17 mouse cellular contexts compared by ENCODE assay signal in genomic region chr5:29636298-29636697, GRCm38 (mm10).
DNase-seq lines count a peak whose midpoint lies in the region; ATAC-seq and TF ChIP-seq lines count a peak whose summit lies in the region.
"Had no signal": no experiment of that assay in that cellular context is flagged by ENCODE, and none has a peak within 500 bp of the region (broad histone marks: within the 10 kb centered on the region; RNA-seq: fewer than 3 reads in every experiment).

No protein-coding gene starts in this region.

- no peaks in the 10 kb centered on the region for H3K79me2 ChIP-seq in myocyte (ENCODE audit: control insufficient read depth, insufficient read depth)

- peaks cover 61% of the 10 kb centered on the region for H3K36me3 ChIP-seq in liver, embryonic 13.5 days
- peaks cover 58% of the 10 kb centered on the region for H3K36me3 ChIP-seq in myocyte (ENCODE audit: control insufficient read depth, insufficient read depth)
- peaks cover 84% of the 10 kb centered on the region for H3K36me3 ChIP-seq in hindbrain, embryonic 14.5 days (replicated peaks; ENCODE audit: control insufficient read depth, insufficient read depth)

- H3K27me3 ChIP-seq in cerebellum, adult 2 months (ENCODE audit: control insufficient read depth, insufficient read depth, low read length), result no peaks in the 10 kb centered on the region
- no peaks in the 10 kb centered on the region for H3K27me3 ChIP-seq in liver, embryonic 13.5 days
- no peaks in the 10 kb centered on the region for H3K27me3 ChIP-seq in myocyte (ENCODE audit: control insufficient read depth, insufficient read depth, insufficient read length)
- no peaks in the 10 kb centered on the region for H3K27me3 ChIP-seq in hindbrain, embryonic 14.5 days (ENCODE audit: control insufficient read depth, insufficient read depth, low read length)
- H3K27me3 ChIP-seq: kidney, embryonic 15.5 days had no signal

- TF ChIP-seq CTCF in cerebellum, adult 2 months (IDR thresholded peaks at IDR 0.05; ENCODE audit: borderline replicate concordance, insufficient read depth, low read depth, low read length), result no peak

- no peak overlapping the region for H3K4me3 ChIP-seq in cerebellum, adult 2 months (replicated peaks; ENCODE audit: insufficient read depth, low read depth, low read length)
- H3K4me3 ChIP-seq in liver, embryonic 13.5 days (replicated peaks), result no peak overlapping the region
- no peak overlapping the region for H3K4me3 ChIP-seq in myocyte
- H3K4me3 ChIP-seq in hindbrain, embryonic 14.5 days (replicated peaks; ENCODE audit: low read length), result no peak overlapping the region
- H3K4me3 ChIP-seq: forebrain, embryonic 10.5 days; kidney, embryonic 15.5 days had no signal

- peak overlapping the region; percentile 21; the same call in 1 of the 2 replicates for H3K27ac ChIP-seq in cerebellum, adult 2 months (ENCODE audit: insufficient read depth, low read length)
- peak overlapping the region; percentile 58; the same call in 1 of the 2 replicates for H3K27ac ChIP-seq in liver, embryonic 13.5 days
- H3K27ac ChIP-seq in hindbrain, embryonic 14.5 days, result no peak overlapping the region
- H3K27ac ChIP-seq: forebrain, embryonic 10.5 days; kidney, embryonic 15.5 days had no signal

- no peak for DNase-seq in cerebellum, adult 2 months
- DNase-seq in cerebellum, adult 18-20 months, result no peak
- DNase-seq in c-Kit-positive CD71-positive TER-119-negative erythroid progenitor cells, embryonic 14.5 days (ENCODE audit: low read depth), result peak; percentile 50
- DNase-seq in liver, embryonic 13.5 days, result peak; percentile 35
- no peak for DNase-seq in right cerebral cortex, postnatal 14 days
- no peak for DNase-seq in hindbrain, embryonic 14.5 days (ENCODE audit: low spot score)
- DNase-seq in right cerebral cortex, postnatal 25 days, result no peak
- DNase-seq: adrenal gland, postnatal 36 days; cerebellum, postnatal 10 days; heart, postnatal 4 days; midbrain, embryonic 14.5 days had no signal

- no peak for TF ChIP-seq POLR2A in cerebellum, adult 2 months (IDR thresholded peaks at IDR 0.05; ENCODE audit: borderline replicate concordance, insufficient read depth, low read length)
- TF ChIP-seq POLR2A in myocyte (IDR thresholded peaks at IDR 0.05; ENCODE audit: insufficient read length, low read depth), result no peak

- no peak overlapping the region for H3ac ChIP-seq in myocyte (ENCODE audit: control insufficient read depth, insufficient read length)

- no peaks in the 10 kb centered on the region for H3K9me3 ChIP-seq in liver, embryonic 13.5 days (replicated peaks)
- no peaks in the 10 kb centered on the region for H3K9me3 ChIP-seq in hindbrain, embryonic 14.5 days (ENCODE audit: control insufficient read depth, low read length)
- H3K9me3 ChIP-seq: forebrain, embryonic 10.5 days; G1E; kidney, embryonic 15.5 days had no signal

- no peak overlapping the region; the same call in 1 of the 2 replicates for H3K4me2 ChIP-seq in liver, embryonic 13.5 days
- peak overlapping the region; percentile 22 for H3K4me2 ChIP-seq in myocyte (ENCODE audit: low read depth)
- H3K4me2 ChIP-seq in hindbrain, embryonic 14.5 days (replicated peaks), result no peak overlapping the region
- H3K4me2 ChIP-seq: kidney, embryonic 15.5 days had no signal

- ATAC-seq in liver, embryonic 13.5 days (ENCODE audit: low read depth), result peak; percentile 77
- no peak for ATAC-seq in hindbrain, embryonic 14.5 days (ENCODE audit: low FRiP score)
- ATAC-seq: hindbrain, embryonic 16.5 days; intestine, embryonic 16.5 days had no signal

- H3K9ac ChIP-seq in liver, embryonic 13.5 days, result peak overlapping the region; percentile 46
- no peak overlapping the region for H3K9ac ChIP-seq in hindbrain, embryonic 14.5 days
- H3K9ac ChIP-seq: kidney, embryonic 15.5 days had no signal

- no peaks in the 10 kb centered on the region for H3K4me1 ChIP-seq in cerebellum, adult 2 months (ENCODE audit: control insufficient read depth, insufficient read depth, low read length)
- H3K4me1 ChIP-seq in liver, embryonic 13.5 days (replicated peaks), result peaks cover 11% of the 10 kb centered on the region
- no peaks in the 10 kb centered on the region for H3K4me1 ChIP-seq in hindbrain, embryonic 14.5 days (replicated peaks; ENCODE audit: control insufficient read depth, insufficient read depth, low read length)
- H3K4me1 ChIP-seq: forebrain, embryonic 10.5 days; kidney, embryonic 15.5 days had no signal

TF ChIP-seq in myocyte, 11 proteins besides CTCF, POLR2A, EP300 and RAD21:
- no peak for TF ChIP-seq USF1 (IDR thresholded peaks at IDR 0.05; ENCODE audit: low read depth)
- TF ChIP-seq TCF3 (IDR thresholded peaks at IDR 0.05; ENCODE audit: insufficient read length, low read depth), result peak; percentile 21
- no peak for TF ChIP-seq REST (IDR thresholded peaks at IDR 0.05; ENCODE audit: insufficient read depth, insufficient read length)
- TF ChIP-seq TCF12 (IDR thresholded peaks at IDR 0.05; ENCODE audit: insufficient read depth, poor library complexity, severe bottlenecking), result no peak
- TF ChIP-seq MYOD1 (IDR thresholded peaks at IDR 0.05; ENCODE audit: control insufficient read depth in 1 of 3, insufficient read length in 2 of 3, low read depth in 2 of 3), result peak; percentile 91 to 97 (median 95)

Comparison
In these comparisons a context has a peak if more than half of its experiments do, and no peak if none do; other contexts are left out.
1. DNase-seq: peak in c-Kit-positive CD71-positive TER-119-negative erythroid progenitor cells, embryonic 14.5 days (single experiment) and liver, embryonic 13.5 days (single experiment); none in cerebellum, adult 2 months (0 of 2), cerebellum, adult 18-20 months (0 of 2), right cerebral cortex, postnatal 14 days (single experiment), hindbrain, embryonic 14.5 days (single experiment) and right cerebral cortex, postnatal 25 days (single experiment).